Mouse (Mus musculus) adrenal gland, adult (tissue): ENCODE data around the gene Tns2.

Source experiments
- DNase-seq, 2 experiments: peaks; one replicate each; pipeline ENCODE4 v3.0.0; 2022 to 2023; ENCODE audit warnings: low spot score in 1 of 2; ENCODE audit not compliant: inconsistent age in 2 of 2

Tns2 gene

DNA sequence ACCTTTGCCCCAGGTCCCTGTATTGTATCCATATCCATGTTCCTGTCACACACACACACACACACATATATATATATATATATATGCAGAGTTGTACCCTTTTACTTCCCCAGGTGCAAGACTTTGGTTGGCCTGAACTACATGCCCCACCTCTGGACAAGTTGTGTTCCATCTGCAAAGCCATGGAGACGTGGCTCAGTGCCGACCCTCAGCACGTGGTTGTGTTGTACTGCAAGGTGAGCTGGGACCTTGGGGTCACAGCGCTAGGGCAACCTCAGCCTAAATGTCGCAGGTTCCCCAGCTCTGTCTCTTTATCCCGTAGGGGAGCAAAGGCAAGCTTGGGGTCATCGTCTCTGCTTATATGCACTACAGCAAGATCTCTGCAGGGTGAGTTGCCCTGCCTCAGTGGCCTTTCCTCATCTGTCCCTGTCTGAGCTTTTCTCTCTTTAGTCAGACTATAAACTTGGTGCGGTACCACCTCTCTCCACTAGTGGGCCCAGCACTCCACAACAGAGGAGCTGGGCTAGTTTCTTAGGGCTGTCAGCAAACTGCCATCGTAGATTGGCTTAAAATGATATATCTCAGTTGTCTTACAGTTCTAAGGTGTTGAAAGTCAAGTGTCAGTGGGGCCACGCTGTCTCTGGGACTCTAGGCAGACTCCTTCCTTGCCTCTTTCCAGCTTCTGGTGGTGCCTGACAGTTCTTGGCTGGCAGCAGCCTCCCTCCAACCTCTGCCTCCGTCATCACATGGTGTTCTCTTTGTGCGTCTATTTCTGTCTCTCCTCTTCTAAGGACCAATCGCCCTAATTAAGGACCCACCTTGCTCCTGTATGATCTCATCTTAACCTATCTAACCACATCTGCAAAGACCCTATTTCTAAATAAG lies 7.7 kb downstream of the Tns2 start:
- peak; percentile 65 to 88 for DNase-seq

DNA sequence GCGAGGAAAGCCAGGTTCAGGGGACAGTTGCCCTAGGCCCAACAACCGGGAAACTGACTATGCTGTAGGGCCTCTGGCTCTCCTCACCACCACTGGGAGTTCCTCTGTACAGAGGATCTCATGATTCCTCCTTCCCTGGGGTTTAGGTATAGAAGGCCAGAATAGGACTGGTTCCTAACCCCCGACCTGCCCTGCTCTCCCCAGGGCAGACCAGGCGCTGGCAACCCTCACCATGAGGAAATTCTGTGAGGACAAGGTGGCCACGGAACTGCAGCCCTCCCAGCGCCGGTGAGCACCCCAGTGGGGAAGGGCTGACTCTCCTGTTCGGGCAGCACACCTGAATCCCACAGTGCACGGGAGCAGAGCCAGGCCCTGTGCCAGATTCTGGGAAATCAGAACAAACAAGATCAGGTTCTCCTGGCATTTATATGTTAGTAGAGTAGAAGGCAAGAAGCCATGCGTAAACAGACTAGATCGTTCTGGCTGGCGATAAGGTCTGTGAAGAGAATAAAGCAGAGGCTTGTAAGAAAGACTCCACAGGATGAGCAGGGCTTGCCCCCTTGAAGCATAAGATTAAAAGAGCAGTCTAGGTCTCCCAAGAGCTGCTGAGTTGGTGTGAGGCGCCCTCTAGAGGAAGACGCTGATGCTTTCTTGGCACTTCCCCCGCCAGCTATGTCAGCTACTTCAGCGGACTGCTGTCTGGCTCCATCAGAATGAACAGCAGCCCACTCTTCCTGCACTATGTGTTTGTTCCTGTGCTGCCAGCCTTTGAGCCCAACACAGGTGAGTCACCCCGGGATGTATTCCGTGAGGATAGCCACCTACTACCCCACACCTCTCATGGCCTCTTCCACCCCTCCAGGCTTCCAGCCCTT lies 8.7 kb downstream of the Tns2 start:
- peak; percentile 79 to 92 for DNase-seq

DNA sequence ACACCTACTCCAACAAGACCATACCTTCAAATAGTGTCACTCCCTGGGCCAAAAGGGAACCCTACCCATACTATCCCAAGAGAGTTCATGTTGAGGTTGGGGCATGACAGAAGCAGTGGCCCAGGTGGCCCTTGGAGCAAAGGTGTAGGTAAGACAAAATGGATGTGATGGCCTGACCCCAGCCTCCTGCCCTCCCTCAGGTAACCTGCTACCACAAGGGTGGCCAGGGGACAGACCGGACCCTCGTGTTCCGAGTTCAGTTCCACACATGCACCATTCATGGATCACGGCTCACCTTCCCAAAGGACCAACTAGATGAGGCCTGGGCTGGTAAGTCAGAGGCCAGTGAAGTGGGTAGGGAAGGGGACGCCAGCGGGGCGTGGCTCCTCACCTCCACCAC lies 10.1 kb downstream of the Tns2 start:
- peak in 1 of 2 experiments; percentile 40 for DNase-seq

DNA sequence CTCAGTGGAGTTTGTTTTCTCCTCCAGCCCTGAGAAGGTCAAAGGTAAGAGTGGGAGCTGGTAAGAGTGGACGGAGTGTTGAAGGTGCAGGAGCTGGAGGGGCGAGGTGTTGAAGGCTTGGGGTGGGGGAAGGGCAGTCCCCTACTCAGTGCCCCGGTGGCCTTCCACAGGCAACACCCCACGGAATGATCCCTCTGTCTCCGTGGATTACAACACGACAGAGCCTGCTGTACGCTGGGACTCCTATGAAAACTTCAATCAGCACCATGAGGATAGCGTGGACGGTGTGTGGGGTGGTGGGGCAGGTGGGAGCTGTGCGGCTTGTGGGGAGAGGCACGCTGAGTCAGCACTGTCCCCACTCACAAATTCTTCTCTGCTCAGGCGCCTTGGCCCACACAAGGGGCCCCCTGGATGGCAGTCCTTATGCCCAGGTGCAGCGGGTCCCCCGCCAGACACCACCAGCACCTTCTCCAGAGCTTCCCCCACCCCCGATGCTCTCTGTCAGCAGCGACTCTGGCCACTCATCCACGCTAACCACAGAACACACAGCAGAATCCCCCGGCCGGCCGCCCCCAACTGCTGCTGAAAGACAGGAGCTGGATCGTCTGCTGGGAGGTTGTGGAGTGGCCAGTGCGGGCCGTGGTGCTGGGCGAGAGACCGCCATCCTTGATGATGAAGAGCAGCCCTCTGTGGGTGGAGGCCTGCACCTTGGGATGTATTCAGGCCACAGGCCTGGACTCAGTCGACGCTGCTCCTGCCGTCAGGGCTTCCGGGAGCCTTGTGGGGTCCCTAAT lies 10.7 kb downstream of the Tns2 start:
- no peak for DNase-seq

DNA sequence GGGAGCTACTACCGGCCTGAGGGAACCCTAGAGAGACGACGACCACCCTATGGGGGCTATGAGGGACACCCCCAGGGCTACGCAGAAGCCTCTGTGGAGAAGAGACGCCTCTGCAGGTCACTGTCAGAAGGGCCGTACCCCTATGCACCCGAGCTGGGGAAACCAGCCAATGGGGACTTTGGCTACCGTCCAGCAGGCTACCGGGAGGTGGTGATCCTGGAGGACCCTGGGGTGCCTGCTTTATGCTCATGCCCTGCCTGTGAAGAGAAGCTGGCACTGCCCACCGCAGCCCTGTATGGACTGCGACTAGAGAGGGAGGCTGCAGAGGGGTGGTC lies 11.2 kb downstream of the Tns2 start:
- peak; percentile 31 to 54 for DNase-seq

DNA sequence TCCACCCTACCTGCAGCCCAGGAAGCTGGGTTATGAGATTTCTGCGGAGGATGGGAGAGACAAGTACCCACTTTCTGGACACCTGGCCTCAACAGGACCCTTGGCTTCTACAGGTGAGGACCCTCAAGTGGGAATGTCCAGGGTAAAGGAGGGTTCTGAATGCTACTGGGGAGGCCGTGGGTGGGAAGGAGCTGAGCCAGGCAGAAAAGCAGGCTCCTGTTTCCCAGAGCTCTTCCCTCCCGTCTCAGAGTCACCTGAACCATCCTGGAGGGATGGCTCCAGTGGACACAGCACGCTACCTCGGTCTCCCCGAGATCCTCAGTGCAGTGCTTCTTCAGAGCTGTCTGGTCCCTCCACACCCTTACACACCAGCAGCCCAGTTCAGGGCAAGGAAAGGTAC lies 12.0 kb downstream of the Tns2 start:
- DNase-seq, result no peak

DNA sequence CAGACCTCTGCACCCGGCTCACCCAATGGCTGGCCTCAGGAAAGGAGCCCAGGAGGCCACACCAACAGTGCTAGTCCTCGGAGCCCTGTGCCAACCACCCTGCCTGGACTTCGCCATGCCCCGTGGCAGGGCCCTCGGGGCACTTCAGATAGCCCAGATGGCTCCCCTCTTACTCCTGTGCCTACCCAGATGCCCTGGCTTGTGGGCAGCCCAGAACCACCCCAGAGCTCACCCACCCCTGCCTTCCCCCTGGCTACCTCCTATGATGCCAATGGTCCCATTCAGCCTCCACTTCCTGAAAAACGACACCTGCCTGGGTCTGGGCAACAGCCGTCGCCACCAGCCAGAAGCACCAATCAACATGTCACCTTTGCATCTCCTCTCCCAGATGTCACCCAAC lies 12.6 kb downstream of the Tns2 start:
- peak in 1 of 2 experiments; percentile 32 for DNase-seq

DNA sequence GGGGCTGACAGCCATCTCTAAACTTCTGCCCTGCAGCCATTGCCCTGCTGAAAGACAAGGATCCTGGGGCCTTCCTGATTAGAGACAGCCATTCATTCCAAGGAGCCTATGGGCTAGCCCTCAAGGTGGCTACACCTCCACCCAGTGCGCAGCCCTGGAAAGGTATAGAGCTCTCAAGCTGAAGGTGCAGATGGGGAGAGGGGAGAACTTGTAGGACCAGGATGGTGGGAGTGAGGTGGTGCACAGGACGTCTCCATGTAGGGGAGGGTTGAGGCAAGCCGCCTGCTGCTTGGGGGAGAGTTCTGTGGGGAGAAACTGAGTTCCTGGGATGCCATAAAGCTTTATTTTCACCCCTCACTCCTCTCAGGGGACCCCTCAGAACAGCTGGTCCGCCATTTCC lies 13.5 kb downstream of the Tns2 start:
- DNase-seq, result no peak

DNA sequence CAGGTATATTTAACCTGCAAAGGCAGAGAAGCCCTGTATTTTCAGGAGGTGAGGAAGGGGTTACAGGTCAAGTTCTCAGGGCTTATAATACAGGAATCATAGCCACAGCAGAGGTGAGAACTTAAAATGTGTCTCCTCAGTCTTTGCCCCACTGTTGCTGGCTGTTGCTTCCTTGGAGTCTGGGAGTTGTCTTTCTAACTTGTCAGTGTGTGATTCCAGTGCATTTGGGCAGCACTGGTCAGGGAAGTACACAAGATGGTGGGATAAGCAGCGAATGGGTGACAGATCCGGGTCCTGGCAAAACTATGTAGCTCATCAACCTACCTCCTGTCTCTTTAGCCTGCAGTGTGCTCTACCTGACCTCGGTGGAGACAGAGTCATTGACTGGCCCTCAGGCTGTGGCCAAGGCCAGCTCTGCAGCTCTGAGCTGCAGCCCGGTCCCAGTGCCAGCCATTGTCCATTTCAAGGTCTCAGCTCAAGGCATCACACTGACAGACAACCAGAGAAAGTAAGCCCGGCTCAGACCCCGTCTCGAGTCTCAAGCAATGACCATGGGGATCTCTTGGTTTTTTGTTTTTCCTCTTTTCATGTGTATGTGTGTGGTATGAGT lies 14.5 kb downstream of the Tns2 start:
- DNase-seq, result peak; percentile 84 to 89

DNA sequence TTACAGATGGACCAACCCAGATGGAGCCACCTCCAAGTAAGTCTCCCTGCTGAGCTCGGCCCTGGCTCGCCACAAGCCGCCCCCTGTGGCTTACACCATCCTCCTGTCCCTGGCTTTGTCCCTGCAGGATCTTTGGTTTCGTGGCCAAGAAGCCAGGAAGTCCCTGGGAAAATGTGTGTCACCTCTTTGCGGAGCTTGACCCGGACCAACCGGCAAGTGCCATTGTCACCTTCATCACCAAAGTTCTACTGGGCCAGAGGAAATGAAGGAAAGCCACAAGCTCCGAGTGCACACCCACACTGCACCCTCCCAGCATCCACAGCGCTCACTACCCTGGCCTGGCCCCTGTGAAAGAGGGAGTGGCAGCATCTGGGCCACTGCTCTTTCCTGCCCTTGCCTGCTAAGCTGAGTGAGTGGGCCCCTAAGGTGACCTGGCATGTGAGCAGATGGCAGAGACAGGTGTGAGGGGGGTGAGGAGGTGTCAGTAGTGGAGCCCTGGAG lies 15.6 kb downstream of the Tns2 start:
- DNase-seq, result peak in 1 of 2 experiments; percentile 77

DNA sequence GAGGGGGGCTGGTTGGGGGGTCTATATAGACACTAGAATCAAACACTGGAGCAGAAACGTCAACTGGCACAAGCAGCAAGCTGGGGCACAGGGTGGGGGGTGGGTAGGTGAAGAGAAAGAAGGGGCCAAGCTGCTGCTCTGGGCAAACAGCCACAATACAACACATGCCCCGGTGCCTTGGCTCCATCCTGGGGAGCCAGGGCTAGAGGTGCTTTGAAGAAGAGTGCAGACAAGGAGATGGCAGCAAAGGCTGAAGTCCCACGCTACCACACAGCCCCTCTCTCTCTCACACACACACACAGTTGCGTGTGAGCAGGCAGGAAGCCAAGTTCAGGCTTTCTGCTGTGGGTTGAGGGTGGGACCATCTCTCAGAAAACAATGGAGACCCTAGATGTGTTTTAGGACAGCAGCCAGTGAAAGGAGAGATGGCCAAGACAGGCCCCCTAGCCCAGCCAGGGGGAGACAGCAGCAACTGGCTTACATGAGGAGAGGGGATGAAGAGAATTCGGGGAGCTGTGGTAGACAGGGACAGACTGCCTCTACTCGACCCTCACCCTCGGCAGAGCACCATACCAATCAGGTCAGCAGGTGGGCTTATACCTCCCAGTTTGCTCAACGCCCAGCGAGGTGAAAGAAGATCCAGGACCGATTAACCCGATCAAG lies 16.7 kb downstream of the Tns2 start:
- no peak for DNase-seq

DNA sequence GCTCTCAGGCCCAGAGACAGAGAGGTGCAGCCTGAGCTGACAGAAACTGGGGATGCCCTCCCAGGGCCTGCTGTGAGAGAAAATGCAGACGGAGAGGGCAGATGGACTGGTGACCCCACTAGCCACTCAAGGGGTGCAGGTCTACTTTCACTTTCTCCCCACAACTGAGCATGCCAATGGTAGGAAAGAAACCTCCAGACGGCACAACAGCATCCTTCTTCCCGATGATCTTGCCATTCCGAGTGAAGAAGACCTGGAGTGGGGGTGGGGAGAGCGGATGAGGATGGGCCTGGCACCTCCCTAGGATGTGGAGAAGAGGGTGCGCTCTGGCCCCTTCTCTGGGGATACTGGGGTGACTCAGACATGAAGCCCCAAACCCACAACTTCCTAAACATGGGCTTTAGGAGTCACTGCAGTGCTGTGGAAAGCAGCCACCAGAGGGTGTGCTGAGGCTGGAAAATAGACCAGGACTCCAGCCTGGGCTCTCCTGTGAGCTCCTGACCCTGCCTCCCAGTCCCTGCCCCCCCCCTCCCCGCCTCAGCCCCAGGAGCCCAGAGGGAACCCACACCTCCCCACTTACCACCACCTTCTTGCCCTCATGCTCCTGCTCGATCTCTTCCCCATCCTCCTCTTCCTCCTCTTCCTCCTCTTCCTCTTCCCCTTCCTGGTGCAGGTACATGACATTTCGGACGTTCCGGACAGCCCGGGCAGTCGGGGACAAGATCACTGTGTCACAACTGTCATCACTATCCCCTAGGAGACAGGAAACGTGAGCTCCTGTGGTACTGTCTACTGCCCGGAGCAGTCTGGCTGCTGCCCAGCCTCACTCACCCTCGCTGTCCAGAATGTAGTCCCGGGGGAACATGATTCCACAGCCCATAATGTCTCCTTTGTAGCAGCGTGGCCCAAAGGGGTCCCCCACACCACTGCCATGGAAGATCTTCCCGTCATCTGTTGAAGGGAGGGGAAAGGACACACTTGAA lies 17.5 kb downstream of the Tns2 start:
- DNase-seq, result peak; percentile 49 to 67

DNA sequence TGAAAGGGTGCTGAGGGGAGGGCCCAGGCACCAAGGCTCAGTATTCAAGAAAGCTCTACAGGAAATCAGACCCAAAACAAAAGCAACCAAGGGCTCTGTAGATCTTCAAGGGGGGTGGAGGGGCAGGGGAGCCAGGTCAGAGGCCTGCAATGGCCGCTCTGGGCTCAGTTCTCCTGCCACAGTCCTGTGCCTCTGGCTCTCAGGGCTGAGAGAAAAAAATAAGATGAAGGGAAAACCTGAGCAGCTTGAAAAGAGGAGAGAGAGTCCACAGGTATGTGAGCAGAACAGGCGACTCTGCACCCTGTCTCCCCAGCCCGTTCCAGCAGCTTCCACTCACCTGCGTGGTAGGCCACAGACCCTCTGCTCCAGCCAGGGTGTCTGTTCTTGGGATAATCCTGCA lies 18.4 kb downstream of the Tns2 start:
- peak in 1 of 2 experiments; percentile 25 for DNase-seq

DNA sequence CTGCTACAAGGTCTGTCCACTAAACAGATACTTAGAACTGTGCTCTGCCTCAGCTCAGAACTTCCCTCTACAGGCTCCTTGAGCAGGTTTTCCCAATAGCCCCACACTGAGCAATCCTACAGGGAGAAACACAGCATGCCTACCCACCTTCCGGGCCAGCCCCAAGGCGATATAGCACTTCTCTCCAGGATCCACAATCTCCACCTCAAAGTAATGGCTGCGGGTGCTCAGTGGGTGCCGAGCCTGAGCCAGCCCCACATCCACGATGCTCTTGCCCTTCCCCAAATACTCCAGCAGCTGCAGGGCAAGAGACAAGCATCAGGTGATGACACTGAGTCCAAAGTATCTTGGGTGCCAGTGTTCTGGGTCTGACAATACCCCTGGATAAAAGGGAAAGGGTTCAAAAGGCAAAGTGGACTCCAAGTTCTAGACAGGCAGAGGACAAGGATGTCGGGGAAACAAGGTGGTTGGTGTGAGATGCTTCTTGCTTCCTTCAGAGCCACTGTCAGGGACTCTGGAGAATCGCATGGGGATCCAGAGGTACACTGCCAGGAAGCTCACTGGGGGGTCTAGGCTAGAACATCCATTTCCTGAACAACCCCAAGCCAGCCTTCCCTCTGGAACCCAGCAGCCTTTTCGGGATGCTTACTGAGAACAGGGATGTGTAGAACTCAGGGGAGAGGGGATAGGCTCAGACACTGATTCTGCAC lies 19.1 kb downstream of the Tns2 start:
- DNase-seq, result no peak

DNA sequence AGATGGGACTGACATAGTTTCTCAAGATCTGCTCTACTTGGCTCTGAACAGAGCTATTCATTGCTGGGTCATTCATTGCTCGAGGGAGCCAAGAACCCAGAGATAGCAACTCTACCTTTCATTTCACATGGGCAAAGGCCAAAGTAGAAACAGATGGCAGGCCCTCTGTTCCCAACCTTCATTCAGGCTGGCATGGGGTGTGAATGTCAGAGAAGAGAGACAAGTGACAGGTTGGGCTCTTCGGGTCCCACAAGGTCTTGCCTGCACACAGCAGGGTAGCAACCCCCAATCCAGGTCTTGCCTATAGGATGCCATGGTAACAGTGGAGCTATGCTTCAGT lies 19.6 kb downstream of the Tns2 start:
- peak in 1 of 2 experiments; percentile 29 for DNase-seq

DNA sequence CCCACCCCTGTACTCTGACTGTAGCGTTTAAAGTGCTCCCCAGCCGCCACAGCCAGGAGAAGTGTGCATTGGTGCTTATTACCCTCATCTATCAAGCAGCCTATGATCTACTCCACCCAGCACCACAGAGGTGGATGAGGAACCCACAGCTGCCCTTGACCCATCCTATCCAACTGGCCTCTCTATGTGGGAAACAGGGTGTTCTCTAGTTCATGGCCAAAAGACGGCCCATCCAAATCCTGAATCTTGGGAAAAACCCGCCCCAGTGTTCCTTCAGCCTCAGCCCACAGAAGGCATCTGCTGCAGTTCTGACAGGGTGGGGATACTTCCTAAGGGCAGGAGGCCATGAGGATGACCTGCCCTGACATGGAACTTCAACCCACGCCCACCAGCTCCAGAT lies 20.3 kb downstream of the Tns2 start:
- peak; percentile 63 to 71 for DNase-seq

DNA sequence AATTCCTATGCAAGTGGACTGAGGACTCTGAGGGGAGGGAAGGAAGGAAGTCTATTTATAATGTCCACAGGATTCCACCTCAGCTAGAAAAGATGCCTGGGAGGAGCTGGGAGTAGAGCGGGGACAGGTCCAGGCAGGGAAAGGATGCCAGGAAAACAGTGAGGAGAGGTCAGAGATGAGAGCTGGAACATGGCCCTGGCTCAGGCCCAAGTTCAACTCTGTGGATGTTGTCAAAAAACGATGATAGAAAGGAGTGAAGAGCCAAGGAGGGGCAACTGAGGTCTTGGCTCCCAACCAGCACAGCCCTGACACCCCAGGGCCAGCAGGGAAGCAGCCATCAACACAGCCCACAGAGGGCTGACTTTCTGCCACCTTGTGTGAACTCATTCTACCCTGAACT lies 26.1 kb downstream of the Tns2 start:
- peak; percentile 80 to 88 for DNase-seq

DNA sequence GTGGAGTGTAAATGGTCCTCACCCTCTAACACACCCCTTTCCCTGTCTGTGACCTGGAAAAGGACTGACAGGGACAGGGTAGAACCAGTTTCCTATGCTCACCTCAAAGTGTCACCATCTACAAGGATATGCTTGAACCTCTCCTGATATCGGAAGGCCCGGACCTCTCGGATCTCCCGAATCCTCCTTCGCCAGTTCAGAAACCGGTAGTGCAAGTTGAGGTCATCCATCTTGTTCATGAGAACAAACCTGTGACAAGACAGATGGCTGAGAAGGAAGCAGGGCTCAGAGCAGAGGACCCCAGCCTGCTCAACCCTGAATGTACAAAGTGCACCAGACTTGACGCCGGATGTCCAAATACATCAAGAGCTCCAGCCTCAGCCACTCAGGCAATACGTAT lies 33.1 kb downstream of the Tns2 start:
- peak in 1 of 2 experiments; percentile 46 for DNase-seq
